16 mouse cellular contexts compared by ENCODE assay signal in the genomic region with DNA sequence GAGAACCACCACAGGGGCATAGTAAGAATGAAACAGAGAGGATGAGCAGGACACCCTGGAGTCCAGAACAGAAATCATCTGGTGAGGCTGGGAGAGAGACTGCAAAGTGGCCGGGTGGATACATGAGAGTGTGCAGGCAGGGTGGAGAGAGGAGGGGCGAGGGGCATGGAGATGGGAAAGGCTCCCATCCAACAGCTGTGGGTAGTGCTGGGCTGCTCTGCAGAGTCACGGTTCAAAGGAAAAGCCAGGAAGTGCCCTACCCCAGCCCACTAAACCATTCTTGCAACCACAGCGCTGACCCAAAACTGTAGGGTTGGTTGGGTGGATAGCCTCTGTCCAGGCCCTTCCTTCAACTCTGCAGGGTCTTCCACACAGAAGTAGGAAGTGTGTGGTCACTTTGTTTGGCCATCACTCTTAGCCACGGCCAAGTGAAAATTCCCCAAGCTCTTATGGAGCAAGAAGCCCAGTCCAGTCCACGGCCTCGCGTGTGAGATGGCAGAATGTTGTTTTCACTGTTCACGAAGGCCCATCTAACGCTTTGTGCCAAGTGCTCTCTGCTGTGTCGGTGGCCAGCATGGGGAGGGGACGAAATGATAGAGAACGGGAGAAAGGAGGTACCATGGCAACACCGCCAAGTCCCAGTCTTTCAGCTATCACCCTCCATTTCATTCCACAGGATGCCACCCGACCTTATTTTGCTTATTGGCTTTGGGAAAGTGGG.
"Had no signal": no experiment of that assay in that cellular context is flagged by ENCODE, and none has a peak within 500 bp of the region (broad histone marks: within the 10 kb centered on the region; RNA-seq: fewer than 3 reads in every experiment).

No protein-coding gene starts in this region.

- H3K27me3 ChIP-seq: lung, embryonic 15.5 days; neural tube, embryonic 12.5 days; stomach, embryonic 15.5 days had no signal

- H3K9me3 ChIP-seq: lung, embryonic 15.5 days; neural tube, embryonic 12.5 days; stomach, embryonic 15.5 days had no signal

- H3K9ac ChIP-seq: liver, postnatal 0 days; lung, embryonic 15.5 days; neural tube, embryonic 12.5 days; stomach, embryonic 15.5 days had no signal

- H3K36me3 ChIP-seq: stomach, embryonic 15.5 days had no signal

- H3K4me2 ChIP-seq: lung, embryonic 15.5 days; midbrain, embryonic 11.5 days; neural tube, embryonic 12.5 days; stomach, embryonic 15.5 days had no signal

- ATAC-seq: liver, postnatal 0 days; lung, postnatal 0 days had no signal

- DNase-seq: liver, postnatal 0 days; lung, adult 2 months; lung, postnatal 14 days; lung, postnatal 36 days; midbrain, embryonic 14.5 days; right cerebral cortex, postnatal 14 days; thymus, adult 2 months; thymus, postnatal 25 days; thymus, postnatal 4 days had no signal

- H3K4me1 ChIP-seq: lung, embryonic 15.5 days; neural tube, embryonic 12.5 days; stomach, embryonic 15.5 days had no signal

- H3K27ac ChIP-seq: lung, embryonic 15.5 days; macrophage; neural tube, embryonic 12.5 days; stomach, embryonic 15.5 days; stomach, postnatal 0 days had no signal

- H3K4me3 ChIP-seq: lung, embryonic 15.5 days; neural tube, embryonic 12.5 days; stomach, embryonic 15.5 days had no signal
